Comparison of ENCODE assay signal across 19 mouse cellular contexts in the genomic region with DNA sequence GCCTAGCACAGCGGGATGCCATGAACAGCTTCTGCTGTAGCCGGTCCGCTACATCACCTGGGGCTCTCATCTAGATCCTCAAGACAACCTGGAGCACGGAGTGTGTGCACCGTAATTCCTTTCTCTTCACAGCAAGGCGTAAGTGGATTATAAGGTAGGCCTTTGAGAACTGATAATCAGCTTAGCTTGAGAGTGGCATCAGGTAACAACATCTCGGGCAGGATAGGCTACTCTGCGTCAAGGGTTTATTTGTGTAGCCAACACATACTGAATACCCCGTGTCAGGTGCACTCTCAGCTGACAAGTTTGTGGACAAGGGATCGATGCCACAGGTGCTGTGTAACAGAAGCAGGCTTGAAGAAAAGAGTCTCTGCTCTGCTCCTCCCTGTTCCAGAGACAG.
"Had no signal": no experiment of that assay in that cellular context is flagged by ENCODE, and none has a peak within 500 bp of the region (broad histone marks: within the 10 kb centered on the region; RNA-seq: fewer than 3 reads in every experiment).

No protein-coding gene starts in this region.

- H3K9ac ChIP-seq: kidney, embryonic 15.5 days; liver, embryonic 13.5 days; neural tube, embryonic 13.5 days; stomach, embryonic 15.5 days had no signal

- H3K4me2 ChIP-seq: kidney, embryonic 15.5 days; liver, embryonic 13.5 days; midbrain, embryonic 11.5 days; neural tube, embryonic 13.5 days; stomach, embryonic 15.5 days had no signal

- H3K27me3 ChIP-seq: kidney, embryonic 15.5 days; liver, embryonic 13.5 days; neural tube, embryonic 13.5 days; stomach, embryonic 15.5 days had no signal

- H3K4me1 ChIP-seq: liver, embryonic 13.5 days had no signal

- H3K4me3 ChIP-seq: kidney, embryonic 15.5 days; left cerebral cortex, adult 2 months; liver, embryonic 13.5 days; neural tube, embryonic 13.5 days; stomach, embryonic 15.5 days had no signal

- H3K9me3 ChIP-seq: kidney, embryonic 15.5 days; liver, embryonic 13.5 days; neural tube, embryonic 13.5 days; stomach, embryonic 15.5 days had no signal

- DNase-seq: kidney, adult 11 months; kidney, adult 8-10 months; kidney, postnatal 10 days; kidney, postnatal 36 days; layer of hippocampus, postnatal 36 days; liver, embryonic 13.5 days; lung, adult 2 months; lung, postnatal 14 days; lung, postnatal 4 days; midbrain, embryonic 14.5 days; right cerebral cortex, adult 18-20 months; right cerebral cortex, postnatal 14 days; spleen, adult 18-20 months; thymus, postnatal 25 days had no signal

- H3K36me3 ChIP-seq: kidney, embryonic 15.5 days; liver, embryonic 13.5 days; stomach, embryonic 15.5 days had no signal

- H3K27ac ChIP-seq: kidney, embryonic 15.5 days; left cerebral cortex, adult 2 months; liver, embryonic 13.5 days; neural tube, embryonic 13.5 days; stomach, embryonic 15.5 days had no signal
